Comparison of ENCODE assay signal across 17 mouse cellular contexts in the genomic region with DNA sequence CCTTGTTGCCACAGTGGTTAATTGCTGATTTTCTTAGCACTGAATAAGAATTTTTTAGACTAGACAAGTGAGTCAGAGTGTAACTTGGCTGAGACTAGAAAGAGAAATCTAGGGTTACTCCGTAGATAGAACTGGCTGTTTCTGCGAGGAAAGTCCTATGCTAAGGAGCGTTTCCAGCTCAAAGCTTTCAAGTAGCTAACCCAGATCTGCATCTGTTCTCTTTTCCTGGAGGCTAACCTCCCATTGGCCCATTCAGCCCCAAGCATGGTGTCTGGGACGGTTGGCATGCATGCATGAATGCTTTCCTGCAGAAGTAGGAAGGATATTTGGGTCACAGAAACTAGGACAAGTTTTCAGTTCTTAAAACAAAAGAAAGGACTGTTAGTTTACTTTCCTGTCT. TPM values are rescaled to one million over a fixed set of nuclear protein-coding genes. Genes with fewer than 3 reads are reported as not detected.
DNase-seq lines count a peak whose midpoint lies in the region.
"Had no signal": no experiment of that assay in that cellular context is flagged by ENCODE, and none has a peak within 500 bp of the region (broad histone marks: within the 10 kb centered on the region; RNA-seq: fewer than 3 reads in every experiment).

No protein-coding gene starts in this region.

- DNase-seq in left cerebral cortex, adult 18-20 months (ENCODE audit: low spot score in 2 of 2) = peak; percentile 24 to 42
- DNase-seq in left cerebral cortex, adult 11 months (ENCODE audit: low spot score) = no peak
- peak; percentile 11 for DNase-seq in cerebellum, adult 11 months
- DNase-seq in cerebellum, postnatal 25 days = peak; percentile 20 to 56
- DNase-seq in retina, embryonic 14.5 days (ENCODE audit: low spot score) = peak; percentile 84
- no peak for DNase-seq in urinary bladder, adult 2 months (ENCODE audit: low spot score)
- no peak for DNase-seq in thymus, postnatal 0 days (ENCODE audit: low spot score)
- DNase-seq in spleen, postnatal 36 days (ENCODE audit: low spot score in 2 of 2) = no peak
- DNase-seq: adrenal gland, postnatal 36 days; gastrocnemius, postnatal 36 days; kidney, postnatal 10 days; lung, postnatal 14 days had no signal

RNA-seq across cellular contexts. Expression of a gene that starts 37.7 kb away (rescaled TPM):
- total RNA-seq in left cerebral cortex, adult 18-20 months (2021) = 100 to 1,000 TPM; 268 to 269 TPM
- polyA plus RNA-seq in urinary bladder, adult 2 months (2012; rRNA removed) = 0.25 and 0.59 TPM in 2 replicates
- polyA plus RNA-seq in thymus, postnatal 0 days (2015; fragmentation: Nextera tagmentation; extraction: Ambion mirVana) = 0.24 and 0.26 TPM in 2 replicates
- total RNA-seq: MEL had no signal

RNA-seq across cellular contexts. Expression of a gene that starts 58.0 kb away (rescaled TPM):
- total RNA-seq in left cerebral cortex, adult 18-20 months (2021) = not detected
- 0.14 and 0.19 TPM in 2 replicates for polyA plus RNA-seq in urinary bladder, adult 2 months (2012; rRNA removed)
- 0.12 and 0.21 TPM in 2 replicates for polyA plus RNA-seq in thymus, postnatal 0 days (2015; fragmentation: Nextera tagmentation; extraction: Ambion mirVana)
- total RNA-seq: adrenal gland, postnatal 36 days; gastrocnemius, postnatal 36 days; MEL had no signal
- polyA plus RNA-seq: frontal cortex, adult 2 months; heart, embryonic 13.5 days; limb, embryonic 13.5 days; liver, embryonic 15.5 days had no signal

Comparison
In these comparisons a context has a peak if more than half of its experiments do, and no peak if none do; other contexts are left out.
1. DNase-seq: peak in left cerebral cortex, adult 18-20 months (2 of 2), cerebellum, adult 11 months (single experiment), cerebellum, postnatal 25 days (2 of 2) and retina, embryonic 14.5 days (single experiment); none in left cerebral cortex, adult 11 months (single experiment), urinary bladder, adult 2 months (single experiment), thymus, postnatal 0 days (single experiment) and spleen, postnatal 36 days (0 of 2).